Mouse (Mus musculus): Measurements from ENCODE around the gene Narfl. TPM values are rescaled to one million over a fixed set of nuclear protein-coding genes. Genes with fewer than 3 reads are reported as not detected.

Gene Narfl
- polyA plus RNA-seq, 1 experiment from 2014 or later = 27.3 TPM

GRCm38 (mm10) chr17:25818851-25819780, 45.5 kb downstream of the Narfl start:
- ATAC-seq (ENCODE audit: low FRiP score, low TSS enrichment) = no peak
- Histone ChIP-seq H3K4me3 (ENCODE audit: low read length) (peak overlapping the region; percentile 9; the same call in 1 of the 2 replicates), H3K4me1 (ENCODE audit: control insufficient read depth, insufficient read depth, low read length) (peaks cover 4% of the 10 kb centered on the region), H3K9me3 (ENCODE audit: control insufficient read depth, low read length) (no peaks in the 10 kb centered on the region), H3K9ac (ENCODE audit: low read depth, low read length) (no peak overlapping the region), H3K27ac (ENCODE audit: low read depth, low read length) (no peak overlapping the region), H3K36me3 (ENCODE audit: control insufficient read depth, insufficient read depth, low read length) (no peaks in the 10 kb centered on the region), H3K4me2 (replicated peaks; ENCODE audit: low read depth, low read length) (peak overlapping the region; percentile 32), H3K27me3 (ENCODE audit: control insufficient read depth, insufficient read depth, low read length) (peaks cover 34% of the 10 kb centered on the region)
- 6% methylated on average over 46 of the region's 46 CpGs for WGBS

DNA sequence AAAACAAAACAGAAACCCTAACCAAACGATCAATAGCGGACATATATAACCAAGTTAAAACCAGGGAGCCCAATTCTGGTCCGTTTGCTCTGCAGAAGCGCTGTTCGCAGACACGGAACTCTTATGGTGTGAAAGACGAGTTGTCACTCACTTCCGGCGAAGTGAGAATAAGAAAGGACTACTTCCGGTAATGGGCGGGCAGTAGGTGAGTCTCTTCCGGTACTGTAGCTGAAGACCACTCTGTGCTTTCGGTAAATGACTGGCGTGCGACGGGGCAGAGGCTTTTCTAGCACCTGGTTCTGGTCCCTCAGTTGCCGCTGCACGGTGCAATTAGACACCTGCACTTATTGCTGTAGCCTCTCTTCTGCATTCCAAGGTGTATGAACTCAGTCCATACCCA, 49.9 kb downstream of the Narfl start, which contains the start of gene Wdr24:
Wdr24 (plus strand) TSS at position 176 of the 400 bp plus-strand sequence.
- H3K9me3 ChIP-seq (ENCODE audit: control insufficient read depth, low read length) = no peaks in the 10 kb centered on the region
- H3K4me2 ChIP-seq (replicated peaks; ENCODE audit: low read depth, low read length) = peak within 1 kb of the TSS; percentile 98
- under 1% methylated on average over 18 of the region's 18 CpGs for WGBS
- no peak within 1 kb of the TSS for H3K27ac ChIP-seq (ENCODE audit: low read depth, low read length)
- peaks cover 27% of the 10 kb centered on the region for H3K36me3 ChIP-seq (ENCODE audit: control insufficient read depth, insufficient read depth, low read length)
- ATAC-seq (ENCODE audit: low FRiP score, low TSS enrichment) = peak; percentile 44; the same call in 1 of the 2 replicates
- peaks cover 20% of the 10 kb centered on the region for H3K4me1 ChIP-seq (ENCODE audit: control insufficient read depth, insufficient read depth, low read length)
- H3K9ac ChIP-seq (ENCODE audit: low read depth, low read length) = peak within 1 kb of the TSS; percentile 76
- H3K27me3 ChIP-seq (ENCODE audit: control insufficient read depth, insufficient read depth, low read length) = peaks cover 21% of the 10 kb centered on the region
- H3K4me3 ChIP-seq (ENCODE audit: low read length) = peak within 1 kb of the TSS; percentile 79

DNA sequence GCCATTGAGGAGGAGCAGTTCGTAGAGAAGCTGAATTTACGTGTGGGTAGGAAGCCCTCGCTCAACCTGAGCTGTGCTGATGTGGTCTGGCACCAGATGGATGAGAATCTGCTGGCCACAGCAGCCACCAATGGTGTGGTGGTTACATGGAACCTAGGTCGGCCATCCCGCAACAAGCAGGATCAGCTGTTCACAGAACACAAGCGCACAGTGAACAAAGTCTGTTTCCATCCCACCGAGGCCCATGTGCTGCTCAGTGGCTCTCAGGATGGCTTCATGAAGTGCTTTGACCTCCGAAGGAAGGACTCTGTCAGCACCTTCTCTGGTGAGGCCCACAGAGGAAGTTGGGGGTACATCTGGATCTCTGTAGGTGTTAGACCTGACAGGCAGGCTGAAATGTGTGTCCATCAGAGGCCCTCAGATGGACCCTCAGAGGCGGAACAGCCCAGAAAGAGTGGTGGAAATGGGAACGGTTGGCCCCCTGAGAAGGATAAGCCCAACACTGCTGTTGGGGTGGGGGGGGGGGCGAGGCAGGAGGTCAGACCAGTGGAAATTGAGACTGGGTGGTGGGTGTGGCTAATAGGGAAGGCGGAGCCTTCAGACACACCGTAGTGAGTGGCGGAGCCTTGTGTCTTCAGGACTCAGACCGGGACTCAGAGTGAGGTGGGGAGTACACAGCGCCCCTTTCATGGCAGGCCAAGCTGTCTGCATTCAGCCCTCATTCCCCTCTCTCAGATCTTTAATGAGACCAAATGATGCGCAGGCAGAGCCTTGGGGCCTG, 51.0 kb downstream of the Narfl start:
- no peak for ATAC-seq (ENCODE audit: low FRiP score, low TSS enrichment)
- peak overlapping the region; percentile 79 for H3K4me3 ChIP-seq (ENCODE audit: low read length)
- H3K27ac ChIP-seq (ENCODE audit: low read depth, low read length) = no peak overlapping the region
- 72% methylated on average over 17 of the region's 17 CpGs for WGBS
- H3K9ac ChIP-seq (ENCODE audit: low read depth, low read length) = peak overlapping the region; percentile 76; the same call in 1 of the 2 replicates
- H3K4me1 ChIP-seq (ENCODE audit: control insufficient read depth, insufficient read depth, low read length) = peaks cover 21% of the 10 kb centered on the region
- peak overlapping the region; percentile 98 for H3K4me2 ChIP-seq (replicated peaks; ENCODE audit: low read depth, low read length)
- H3K9me3 ChIP-seq (ENCODE audit: control insufficient read depth, low read length) = no peaks in the 10 kb centered on the region
- peaks cover 10% of the 10 kb centered on the region for H3K27me3 ChIP-seq (ENCODE audit: control insufficient read depth, insufficient read depth, low read length)
- peaks cover 28% of the 10 kb centered on the region for H3K36me3 ChIP-seq (ENCODE audit: control insufficient read depth, insufficient read depth, low read length)

- H3K9me3 ChIP-seq (ENCODE audit: control insufficient read depth, low read length) = no peaks in the 10 kb centered on the region
- WGBS = 87% methylated on average over 6 of the region's 6 CpGs
- H3K4me1 ChIP-seq (ENCODE audit: control insufficient read depth, insufficient read depth, low read length) = peaks cover 26% of the 10 kb centered on the region
- peaks cover 2% of the 10 kb centered on the region for H3K27me3 ChIP-seq (ENCODE audit: control insufficient read depth, insufficient read depth, low read length)
- no peak for ATAC-seq (ENCODE audit: low FRiP score, low TSS enrichment)
- peaks cover 35% of the 10 kb centered on the region for H3K36me3 ChIP-seq (ENCODE audit: control insufficient read depth, insufficient read depth, low read length)
- H3K27ac ChIP-seq (ENCODE audit: low read depth, low read length) = no peak overlapping the region
- no peak overlapping the region for H3K4me3 ChIP-seq (ENCODE audit: low read length)
- H3K4me2 ChIP-seq (replicated peaks; ENCODE audit: low read depth, low read length) = no peak overlapping the region
- no peak overlapping the region for H3K9ac ChIP-seq (ENCODE audit: low read depth, low read length)
Measured at GRCm38 (mm10) chr17:25825311-25825710, 51.7 kb downstream of the Narfl start.

DNA sequence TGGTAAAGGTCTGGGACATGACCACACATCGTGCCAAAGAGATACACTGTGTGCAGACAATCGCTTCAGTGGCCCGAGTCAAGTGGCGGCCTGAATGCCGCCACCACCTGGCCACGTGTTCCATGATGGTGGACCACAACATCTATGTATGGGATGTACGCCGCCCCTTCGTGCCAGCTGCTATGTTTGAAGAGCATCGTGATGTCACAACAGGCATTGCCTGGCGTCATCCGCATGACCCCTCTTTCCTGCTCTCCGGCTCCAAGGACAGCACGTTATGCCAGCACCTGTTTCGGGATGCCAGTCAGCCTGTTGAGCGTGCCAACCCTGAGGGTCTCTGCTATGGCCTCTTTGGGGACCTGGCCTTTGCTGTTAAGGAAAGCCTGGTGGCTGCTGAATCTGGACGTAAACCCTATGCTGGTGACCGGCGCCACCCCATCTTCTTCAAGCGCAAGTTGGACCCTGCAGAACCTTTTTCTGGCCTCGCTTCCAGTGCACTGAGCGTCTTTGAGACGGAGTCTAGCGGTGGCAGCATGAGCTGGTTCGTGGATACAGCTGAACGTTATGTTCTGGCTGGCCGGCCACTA, 52.5 kb downstream of the Narfl start:
- WGBS = 96% methylated on average over 27 of the region's 27 CpGs
- H3K36me3 ChIP-seq (ENCODE audit: control insufficient read depth, insufficient read depth, low read length) = peaks cover 43% of the 10 kb centered on the region
- H3K27ac ChIP-seq (ENCODE audit: low read depth, low read length) = no peak overlapping the region
- peaks cover 33% of the 10 kb centered on the region for H3K4me1 ChIP-seq (ENCODE audit: control insufficient read depth, insufficient read depth, low read length)
- no peak overlapping the region for H3K4me3 ChIP-seq (ENCODE audit: low read length)
- no peak for ATAC-seq (ENCODE audit: low FRiP score, low TSS enrichment)
- no peaks in the 10 kb centered on the region for H3K9me3 ChIP-seq (ENCODE audit: control insufficient read depth, low read length)
- H3K4me2 ChIP-seq (replicated peaks; ENCODE audit: low read depth, low read length) = no peak overlapping the region
- no peak overlapping the region for H3K9ac ChIP-seq (ENCODE audit: low read depth, low read length)
- no peaks in the 10 kb centered on the region for H3K27me3 ChIP-seq (ENCODE audit: control insufficient read depth, insufficient read depth, low read length)

DNA sequence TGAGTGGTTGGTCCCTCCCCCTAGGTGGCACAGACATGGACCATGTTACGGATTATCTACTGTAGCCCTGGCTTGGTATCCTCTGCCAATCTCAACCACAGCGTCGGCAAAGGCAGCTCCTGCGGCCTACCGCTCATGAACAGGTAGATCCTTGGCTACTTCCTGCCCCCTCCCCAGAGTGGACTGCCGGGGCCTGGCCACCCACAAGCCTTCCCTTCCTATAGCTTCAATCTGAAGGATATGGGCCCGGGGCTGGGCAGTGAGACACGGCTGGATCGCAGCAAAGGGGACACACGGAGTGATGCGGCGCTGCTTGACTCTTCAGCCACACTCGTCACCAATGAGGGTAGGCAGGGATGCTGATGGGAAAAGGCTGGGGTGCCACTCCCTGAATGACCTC, 53.4 kb downstream of the Narfl start:
- Histone ChIP-seq H3K4me1 (ENCODE audit: control insufficient read depth, insufficient read depth, low read length) (peaks cover 42% of the 10 kb centered on the region), H3K4me2 (replicated peaks; ENCODE audit: low read depth, low read length) (no peak overlapping the region), H3K27ac (ENCODE audit: low read depth, low read length) (no peak overlapping the region), H3K9me3 (ENCODE audit: control insufficient read depth, low read length) (no peaks in the 10 kb centered on the region), H3K36me3 (ENCODE audit: control insufficient read depth, insufficient read depth, low read length) (peaks cover 49% of the 10 kb centered on the region), H3K27me3 (ENCODE audit: control insufficient read depth, insufficient read depth, low read length) (no peaks in the 10 kb centered on the region), H3K4me3 (ENCODE audit: low read length) (no peak overlapping the region), H3K9ac (ENCODE audit: low read depth, low read length) (no peak overlapping the region)
- 94% methylated on average over 13 of the region's 13 CpGs for whole genome bisulfite sequencing
- no peak for ATAC-seq (ENCODE audit: low FRiP score, low TSS enrichment)

- peak overlapping the region; percentile 77 for H3K4me2 ChIP-seq (replicated peaks; ENCODE audit: low read depth, low read length)
- no peaks in the 10 kb centered on the region for H3K9me3 ChIP-seq (ENCODE audit: control insufficient read depth, low read length)
- WGBS = 94% methylated on average over 22 of the region's 22 CpGs
- no peaks in the 10 kb centered on the region for H3K27me3 ChIP-seq (ENCODE audit: control insufficient read depth, insufficient read depth, low read length)
- H3K36me3 ChIP-seq (ENCODE audit: control insufficient read depth, insufficient read depth, low read length) = peaks cover 49% of the 10 kb centered on the region
- ATAC-seq (ENCODE audit: low FRiP score, low TSS enrichment) = no peak
- H3K27ac ChIP-seq (ENCODE audit: low read depth, low read length) = no peak overlapping the region
- H3K4me3 ChIP-seq (ENCODE audit: low read length) = no peak overlapping the region
- H3K4me1 ChIP-seq (ENCODE audit: control insufficient read depth, insufficient read depth, low read length) = peaks cover 42% of the 10 kb centered on the region
- peak overlapping the region; percentile 77; the same call in 1 of the 2 replicates for H3K9ac ChIP-seq (ENCODE audit: low read depth, low read length)
Measured at GRCm38 (mm10) chr17:25827546-25828222, 54.1 kb downstream of the Narfl start.

DNA sequence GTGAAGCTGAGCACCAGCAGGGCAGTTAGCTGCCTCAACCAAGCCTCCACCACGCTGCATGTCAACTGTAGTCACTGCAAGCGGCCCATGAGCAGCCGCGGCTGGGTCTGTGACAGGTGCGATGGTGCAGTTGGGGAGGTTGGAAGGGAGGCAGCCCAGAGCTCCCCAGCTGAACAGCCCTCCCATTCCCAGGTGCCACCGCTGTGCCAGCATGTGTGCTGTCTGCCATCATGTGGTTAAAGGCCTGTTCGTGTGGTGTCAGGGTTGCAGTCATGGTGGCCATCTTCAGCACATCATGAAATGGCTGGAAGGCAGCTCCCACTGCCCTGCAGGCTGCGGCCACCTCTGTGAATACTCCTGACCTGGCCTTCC, 54.6 kb downstream of the Narfl start:
- Histone ChIP-seq H3K9ac (ENCODE audit: low read depth, low read length) (peak overlapping the region; percentile 77), H3K9me3 (ENCODE audit: control insufficient read depth, low read length) (no peaks in the 10 kb centered on the region), H3K4me2 (replicated peaks; ENCODE audit: low read depth, low read length) (peak overlapping the region; percentile 77), H3K27me3 (ENCODE audit: control insufficient read depth, insufficient read depth, low read length) (no peaks in the 10 kb centered on the region), H3K36me3 (ENCODE audit: control insufficient read depth, insufficient read depth, low read length) (peaks cover 49% of the 10 kb centered on the region), H3K4me1 (ENCODE audit: control insufficient read depth, insufficient read depth, low read length) (peaks cover 42% of the 10 kb centered on the region), H3K4me3 (ENCODE audit: low read length) (peak overlapping the region; percentile 68), H3K27ac (ENCODE audit: low read depth, low read length) (peak overlapping the region; percentile 92)
- no peak for ATAC-seq (ENCODE audit: low FRiP score, low TSS enrichment)
- 84% methylated on average over 8 of the region's 8 CpGs for WGBS
